Mouse (Mus musculus): Measurements from ENCODE around the gene Ccrl2. TPM values are rescaled to one million over a fixed set of nuclear protein-coding genes. Genes with fewer than 3 reads are reported as not detected.

Gene Ccrl2
- 24.9 and 25.1 TPM in 2 replicates for total RNA-seq (2017)

DNA sequence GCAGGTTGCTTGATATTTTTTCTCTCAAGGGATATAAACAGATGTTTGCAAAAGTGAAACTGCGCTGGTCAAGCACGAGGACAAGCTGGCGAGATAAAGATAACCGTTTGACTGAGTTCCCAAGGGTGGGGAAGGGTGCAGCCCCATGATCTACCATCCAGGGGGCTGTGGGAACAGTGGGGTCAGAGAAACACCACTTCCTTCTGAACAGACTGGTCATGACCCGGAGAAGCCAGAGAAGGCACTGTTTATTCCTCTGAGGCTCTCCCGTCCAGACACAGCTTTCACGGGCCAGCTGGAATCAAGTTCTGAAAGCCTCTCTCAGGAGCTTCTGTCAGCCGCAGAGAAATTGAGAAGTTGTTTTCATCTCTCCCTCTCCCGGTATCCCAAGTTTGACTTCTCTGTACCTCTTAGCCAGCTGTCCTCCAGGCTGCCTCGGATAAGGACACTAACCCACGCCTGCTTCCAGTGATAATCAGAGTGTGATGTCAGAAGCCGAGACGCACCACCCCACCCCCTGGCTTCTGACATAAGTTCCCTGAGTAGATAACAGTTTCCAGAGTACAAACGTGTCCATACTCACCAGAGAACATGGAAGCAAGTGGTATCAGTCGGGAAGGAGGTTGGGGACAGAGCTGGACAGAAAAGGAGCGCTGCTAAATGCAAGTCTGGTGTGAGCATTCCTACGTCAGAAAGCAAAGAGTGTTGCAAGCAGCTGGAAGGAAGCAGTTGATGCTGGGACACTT, at the start of gene Ccrl2:
Gene Ccrl2 (minus strand): TSS at position 722 of the 746 bp plus-strand sequence.
- ATAC-seq (replicated peaks in 1 of 2; ENCODE audit: insufficient read depth in 1 of 2, low FRiP score in 2 of 2, low TSS enrichment in 1 of 2, low read depth in 1 of 2, poor library complexity in 2 of 2, severe bottlenecking in 2 of 2): peak; percentile 48 to 61

DNA sequence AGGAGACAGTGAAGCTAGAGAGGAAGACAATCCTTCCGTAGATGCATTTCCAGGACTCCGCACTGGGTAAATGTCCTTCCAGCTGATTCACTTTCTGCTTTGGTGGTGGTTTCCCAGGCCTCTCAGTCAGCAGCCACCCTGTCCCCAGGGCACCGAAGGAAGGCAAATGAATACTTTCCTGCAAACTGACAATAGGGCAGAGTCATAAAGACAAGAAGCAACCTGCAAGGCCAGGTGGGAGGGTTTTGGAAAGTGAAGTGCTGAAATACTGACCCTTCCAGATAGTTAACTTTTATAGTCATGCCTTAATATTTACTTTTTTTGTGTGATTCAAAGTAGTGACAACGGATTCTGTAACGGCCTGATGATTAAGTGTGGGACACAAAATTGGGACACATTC, 46.6 kb upstream of the Ccrl2 start:
- no peak for ATAC-seq (replicated peaks in 1 of 2; ENCODE audit: insufficient read depth in 1 of 2, low FRiP score in 2 of 2, low TSS enrichment in 1 of 2, low read depth in 1 of 2, poor library complexity in 2 of 2, severe bottlenecking in 2 of 2)

DNA sequence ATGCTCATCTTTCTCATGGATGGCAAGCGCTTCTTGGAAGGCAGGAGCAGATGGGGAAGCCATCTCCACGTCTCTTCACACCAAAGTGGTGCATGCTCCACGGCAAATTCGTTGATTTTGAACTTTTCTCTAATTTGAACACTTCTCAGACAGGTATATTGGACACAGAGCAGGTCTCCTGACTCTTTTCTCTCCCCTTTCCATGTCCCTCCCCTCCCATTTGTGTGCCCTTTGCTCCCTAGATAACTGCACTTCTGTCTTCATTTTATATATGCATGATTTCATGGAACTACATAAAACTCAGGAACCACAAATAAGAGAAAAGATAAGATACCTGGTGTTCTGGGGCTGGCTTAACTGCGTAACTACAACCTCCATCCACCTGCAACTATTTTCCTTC, 46.0 kb upstream of the Ccrl2 start:
- ATAC-seq (replicated peaks in 1 of 2; ENCODE audit: insufficient read depth in 1 of 2, low FRiP score in 2 of 2, low TSS enrichment in 1 of 2, low read depth in 1 of 2, poor library complexity in 2 of 2, severe bottlenecking in 2 of 2): no peak

DNA sequence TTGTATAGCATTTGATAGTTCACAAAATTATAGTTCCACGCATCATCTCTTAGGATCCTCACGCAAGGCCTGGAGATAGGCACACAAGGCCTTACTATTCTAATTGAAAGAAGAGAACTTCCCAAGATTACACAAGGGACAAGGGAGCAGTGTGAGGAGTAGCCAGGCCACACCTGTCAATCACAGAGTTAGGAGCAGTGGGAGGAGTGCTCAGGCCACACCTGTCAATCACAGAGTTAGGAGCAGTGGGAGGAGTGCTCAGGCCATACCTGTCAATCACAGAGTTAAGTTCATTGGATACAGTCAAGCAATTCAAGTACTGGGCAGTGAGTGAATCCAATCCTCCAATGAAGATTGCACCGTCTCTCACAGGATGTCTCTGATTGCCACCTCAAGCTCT, 43.1 kb upstream of the Ccrl2 start:
- ATAC-seq (replicated peaks in 1 of 2; ENCODE audit: insufficient read depth in 1 of 2, low FRiP score in 2 of 2, low TSS enrichment in 1 of 2, low read depth in 1 of 2, poor library complexity in 2 of 2, severe bottlenecking in 2 of 2): no peak

DNA sequence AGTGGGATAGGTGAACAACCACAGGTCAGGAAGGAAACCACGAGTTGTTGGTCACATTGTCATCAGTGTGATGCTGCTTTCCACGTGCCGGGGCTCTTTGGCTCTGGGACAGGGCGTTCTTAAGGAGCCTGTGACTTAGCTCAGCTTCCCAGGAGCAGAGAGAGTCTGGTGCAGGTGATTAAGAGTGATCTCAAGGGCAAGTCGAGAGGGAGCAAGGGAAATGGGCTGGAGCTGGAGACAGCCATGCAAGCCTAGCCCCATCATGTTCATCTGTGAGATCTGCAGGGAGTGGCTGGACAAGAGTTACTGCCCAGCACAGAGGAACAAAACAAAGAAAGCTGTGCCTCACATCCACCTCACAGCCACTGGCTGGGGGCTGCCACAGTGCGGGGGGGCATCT, 40.2 kb upstream of the Ccrl2 start:
- ATAC-seq (replicated peaks in 1 of 2; ENCODE audit: insufficient read depth in 1 of 2, low FRiP score in 2 of 2, low TSS enrichment in 1 of 2, low read depth in 1 of 2, poor library complexity in 2 of 2, severe bottlenecking in 2 of 2): no peak

DNA sequence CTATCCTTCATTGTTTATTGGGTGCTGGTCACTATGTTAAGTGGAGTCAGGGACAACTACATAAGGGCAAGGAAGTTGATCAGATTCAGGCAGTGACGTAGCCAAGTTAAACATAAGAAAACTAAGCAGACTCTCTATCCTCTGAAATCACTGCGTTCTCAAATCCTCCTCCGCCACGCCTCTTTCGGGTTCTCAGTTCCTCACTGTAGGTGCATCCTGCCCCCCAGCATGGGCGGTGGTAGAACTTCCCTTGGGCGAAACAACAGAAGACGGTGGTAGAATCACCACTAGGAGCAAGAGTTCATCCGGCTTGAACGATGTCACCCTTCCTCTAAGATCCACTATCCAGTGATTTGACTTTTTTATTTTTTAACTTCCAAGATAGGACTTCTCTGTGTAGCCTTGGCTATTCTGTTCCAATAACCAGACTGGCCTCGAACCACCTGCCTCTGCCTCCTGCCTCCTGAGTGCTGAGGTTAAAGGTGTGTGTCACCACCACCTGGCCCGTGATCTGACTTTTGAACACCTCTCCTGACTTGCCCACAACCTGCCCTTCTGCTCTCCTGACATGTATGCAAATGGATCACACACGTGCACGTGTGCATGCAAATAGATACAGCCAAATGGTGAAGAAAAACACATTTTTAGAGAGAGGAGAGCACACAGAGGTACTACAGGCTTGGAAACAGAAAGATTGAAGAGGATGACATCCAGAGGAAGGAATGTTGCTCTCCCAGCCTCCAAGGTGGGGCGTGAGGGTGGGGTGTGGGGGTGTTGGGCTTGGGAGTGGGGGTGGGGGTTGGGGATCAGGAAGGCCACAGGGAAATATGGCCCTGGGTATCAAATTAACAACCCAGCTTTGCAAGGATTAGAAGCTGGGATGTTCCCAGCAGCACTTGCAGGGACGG, 39.4 kb upstream of the Ccrl2 start:
- no peak for ATAC-seq (replicated peaks in 1 of 2; ENCODE audit: insufficient read depth in 1 of 2, low FRiP score in 2 of 2, low TSS enrichment in 1 of 2, low read depth in 1 of 2, poor library complexity in 2 of 2, severe bottlenecking in 2 of 2)

DNA sequence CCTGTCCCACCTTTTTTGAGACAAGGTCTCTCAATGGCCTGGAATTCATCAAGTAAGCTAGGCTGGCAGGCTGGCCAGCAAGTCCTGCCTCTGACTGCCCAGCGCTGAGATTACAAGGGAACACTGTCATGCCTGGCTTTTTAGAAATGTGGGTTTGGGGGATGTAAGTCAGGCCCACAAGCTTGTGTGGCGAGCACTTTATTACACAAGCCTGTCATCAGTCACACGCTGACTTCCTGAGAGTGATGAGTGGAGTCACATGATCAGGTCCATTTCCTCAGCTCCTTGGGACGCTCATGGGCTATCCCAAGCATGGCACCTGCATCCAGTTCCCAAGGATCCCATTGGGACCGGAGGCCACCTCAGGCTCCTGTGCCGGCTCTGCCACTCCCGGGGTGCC, 38.4 kb upstream of the Ccrl2 start:
- ATAC-seq (replicated peaks in 1 of 2; ENCODE audit: insufficient read depth in 1 of 2, low FRiP score in 2 of 2, low TSS enrichment in 1 of 2, low read depth in 1 of 2, poor library complexity in 2 of 2, severe bottlenecking in 2 of 2): peak in 1 of 2 experiments; percentile 43; a peak in 1 of 4 replicates

DNA sequence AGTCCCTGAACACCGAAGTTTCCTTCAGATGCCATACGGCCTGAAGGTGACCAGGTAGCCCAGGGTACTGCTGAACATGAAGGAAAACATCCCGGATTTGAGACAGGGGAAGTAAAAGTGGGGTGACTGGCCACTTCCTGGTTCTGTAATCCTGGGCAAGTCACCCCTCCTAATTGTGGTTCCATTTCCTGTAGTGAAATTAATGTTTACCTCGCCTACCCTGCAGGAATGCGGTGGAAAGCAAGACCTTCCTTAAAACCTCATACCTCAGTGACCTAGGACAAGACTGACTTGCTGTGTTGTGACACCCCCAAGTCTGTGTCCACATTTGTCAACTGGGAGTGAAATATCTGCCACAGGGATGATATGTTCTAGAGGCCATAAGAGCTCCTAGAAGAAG, 37.3 kb upstream of the Ccrl2 start:
- peak; percentile 68 to 86 for ATAC-seq (replicated peaks in 1 of 2; ENCODE audit: insufficient read depth in 1 of 2, low FRiP score in 2 of 2, low TSS enrichment in 1 of 2, low read depth in 1 of 2, poor library complexity in 2 of 2, severe bottlenecking in 2 of 2)

DNA sequence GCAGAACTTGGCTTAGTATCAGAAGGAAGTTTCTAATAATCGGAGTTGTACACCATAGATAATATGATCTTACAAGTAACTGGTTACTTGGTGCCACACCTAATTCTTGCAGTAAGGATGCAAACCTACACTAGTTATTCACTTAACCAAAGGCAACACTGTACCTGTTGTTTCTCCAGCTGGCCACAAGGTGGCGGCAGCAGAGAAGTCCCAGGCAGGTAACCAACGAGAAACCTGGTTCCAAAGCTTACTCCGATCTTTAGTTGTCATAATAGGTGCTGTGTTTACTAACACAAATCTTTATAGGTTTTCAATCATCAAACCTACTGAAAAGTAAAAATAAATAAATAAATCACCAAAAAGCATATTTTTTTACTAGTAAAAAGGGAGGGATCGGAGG, 35.8 kb upstream of the Ccrl2 start:
- peak; percentile 44 to 60; a peak in 1 of 4 replicates for ATAC-seq (replicated peaks in 1 of 2; ENCODE audit: insufficient read depth in 1 of 2, low FRiP score in 2 of 2, low TSS enrichment in 1 of 2, low read depth in 1 of 2, poor library complexity in 2 of 2, severe bottlenecking in 2 of 2)

DNA sequence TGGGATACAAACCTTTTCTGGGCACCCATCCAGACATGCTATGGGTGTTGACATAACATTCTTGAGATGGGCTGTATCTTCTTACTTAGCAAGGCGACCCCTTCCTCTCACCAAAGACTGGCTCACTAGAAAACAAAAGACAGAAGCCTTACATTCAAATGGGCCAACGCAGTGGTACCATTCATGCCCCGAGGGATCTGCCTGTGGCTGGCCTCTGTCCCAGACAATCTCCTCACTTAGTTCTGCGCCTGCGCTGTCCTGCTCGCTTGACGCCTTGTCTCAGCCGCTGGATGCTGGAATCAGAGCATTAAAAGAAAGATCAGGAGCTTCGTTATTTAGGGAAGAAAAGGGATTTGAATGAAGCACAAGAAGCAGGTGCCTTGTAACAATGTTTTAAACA, 35.3 kb upstream of the Ccrl2 start:
- ATAC-seq (replicated peaks in 1 of 2; ENCODE audit: insufficient read depth in 1 of 2, low FRiP score in 2 of 2, low TSS enrichment in 1 of 2, low read depth in 1 of 2, poor library complexity in 2 of 2, severe bottlenecking in 2 of 2): no peak

DNA sequence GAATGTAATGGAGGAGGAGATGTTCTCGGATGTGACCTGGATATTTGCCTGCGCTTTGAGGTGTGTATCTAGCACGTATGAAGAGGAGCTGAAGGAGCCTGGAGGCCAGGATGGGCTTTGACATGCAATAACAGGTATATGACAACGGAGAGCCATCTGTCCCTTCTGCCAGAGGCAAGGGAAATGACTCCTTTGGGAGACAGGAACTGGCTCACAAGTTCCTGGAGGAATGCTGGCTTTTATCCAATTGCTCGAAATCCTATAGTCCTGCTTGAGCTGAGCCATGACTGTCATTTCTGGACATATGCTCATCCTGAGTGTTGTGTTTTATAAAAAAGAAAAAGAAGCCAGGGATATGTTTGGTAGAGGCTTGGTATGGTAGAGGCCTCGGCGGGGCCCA, 31.6 kb upstream of the Ccrl2 start:
- ATAC-seq (replicated peaks in 1 of 2; ENCODE audit: insufficient read depth in 1 of 2, low FRiP score in 2 of 2, low TSS enrichment in 1 of 2, low read depth in 1 of 2, poor library complexity in 2 of 2, severe bottlenecking in 2 of 2): no peak

DNA sequence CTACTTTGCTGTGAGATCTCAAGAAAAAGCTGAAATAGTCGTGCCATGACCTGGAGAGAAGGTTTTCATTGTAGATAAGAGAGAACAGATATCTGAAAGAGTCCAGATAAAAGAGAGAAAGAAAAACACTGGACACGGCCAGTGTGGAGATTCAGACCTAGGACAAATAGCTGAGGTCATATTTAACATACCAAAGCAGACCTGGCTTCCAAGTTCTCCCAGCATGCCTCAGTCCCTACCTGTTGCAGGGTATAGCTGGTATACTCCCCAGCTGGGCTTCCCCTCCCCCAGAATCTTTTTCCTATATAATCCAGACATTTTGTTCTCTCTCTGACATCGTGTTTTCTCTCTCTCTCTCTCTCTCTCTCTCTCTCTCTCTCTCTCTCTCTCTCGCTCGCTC, 30.6 kb upstream of the Ccrl2 start:
- no peak for ATAC-seq (replicated peaks in 1 of 2; ENCODE audit: insufficient read depth in 1 of 2, low FRiP score in 2 of 2, low TSS enrichment in 1 of 2, low read depth in 1 of 2, poor library complexity in 2 of 2, severe bottlenecking in 2 of 2)

DNA sequence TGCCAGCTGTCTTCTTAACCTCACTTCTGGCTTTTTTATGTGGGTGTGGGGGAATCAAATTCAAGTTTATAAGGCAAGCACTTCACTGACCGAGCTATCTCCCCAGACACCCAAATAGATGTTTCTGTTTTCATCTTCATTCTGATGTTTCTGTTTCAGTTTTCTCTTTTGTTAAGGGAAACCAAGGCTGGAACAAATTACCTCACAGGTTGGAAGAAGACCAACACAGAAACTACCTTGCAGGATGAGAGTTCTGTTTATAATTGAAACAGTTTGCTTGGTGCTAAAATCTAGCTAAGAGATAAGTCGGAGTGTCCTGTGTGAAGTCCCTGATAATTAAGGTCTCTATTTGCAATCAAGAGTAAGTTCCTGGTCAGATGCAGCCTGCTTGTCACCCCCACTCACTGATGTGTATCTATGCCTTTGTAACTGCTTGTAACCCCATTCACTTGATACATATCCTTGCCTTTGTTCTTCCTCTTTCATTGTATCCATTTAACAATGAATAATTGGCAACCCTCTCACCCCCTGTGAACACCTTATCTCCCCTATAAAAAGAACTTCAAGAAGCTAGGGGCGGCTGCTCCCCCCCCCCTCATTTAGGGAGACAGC, 29.8 kb upstream of the Ccrl2 start:
- no peak for ATAC-seq (replicated peaks in 1 of 2; ENCODE audit: insufficient read depth in 1 of 2, low FRiP score in 2 of 2, low TSS enrichment in 1 of 2, low read depth in 1 of 2, poor library complexity in 2 of 2, severe bottlenecking in 2 of 2)

DNA sequence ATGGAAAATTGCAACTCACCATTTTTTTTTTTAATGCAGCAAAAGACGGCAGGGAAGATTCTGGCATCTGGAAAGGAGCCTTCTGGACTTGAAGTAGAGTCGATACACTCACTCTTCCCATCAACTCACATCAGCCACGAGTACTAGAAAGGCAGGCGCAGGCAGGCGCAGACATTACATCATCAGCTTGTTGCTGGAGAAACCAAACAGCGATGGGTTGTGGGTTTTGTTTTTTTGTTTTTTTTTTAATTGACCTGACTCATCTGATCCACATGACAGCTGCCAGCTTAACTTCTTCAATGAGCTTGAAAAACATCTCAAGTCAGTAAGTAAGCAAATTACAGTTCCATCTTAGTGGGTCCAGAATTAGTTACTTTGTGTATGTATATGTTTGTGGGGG, 28.8 kb upstream of the Ccrl2 start:
- ATAC-seq (replicated peaks in 1 of 2; ENCODE audit: insufficient read depth in 1 of 2, low FRiP score in 2 of 2, low TSS enrichment in 1 of 2, low read depth in 1 of 2, poor library complexity in 2 of 2, severe bottlenecking in 2 of 2): no peak

DNA sequence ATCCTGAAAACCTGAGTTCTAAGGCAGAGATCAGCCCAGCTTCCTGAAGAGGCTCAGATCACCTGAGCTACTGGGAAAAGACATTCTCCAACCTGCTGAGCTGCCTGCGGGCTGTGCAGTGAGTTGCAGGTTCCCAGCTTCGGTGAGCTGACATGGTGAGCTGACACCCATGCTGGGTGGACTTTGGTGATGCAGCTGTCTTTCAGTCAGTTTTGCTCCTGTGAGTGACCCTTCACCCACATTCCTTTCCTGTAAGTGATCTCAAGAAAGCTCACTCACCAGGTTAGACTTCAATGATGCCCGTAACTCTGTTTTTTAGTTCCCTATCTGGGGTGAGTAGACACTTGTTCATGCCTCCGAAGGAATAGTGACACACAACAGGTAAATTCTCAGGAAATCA, 28.0 kb upstream of the Ccrl2 start:
- no peak for ATAC-seq (replicated peaks in 1 of 2; ENCODE audit: insufficient read depth in 1 of 2, low FRiP score in 2 of 2, low TSS enrichment in 1 of 2, low read depth in 1 of 2, poor library complexity in 2 of 2, severe bottlenecking in 2 of 2)

DNA sequence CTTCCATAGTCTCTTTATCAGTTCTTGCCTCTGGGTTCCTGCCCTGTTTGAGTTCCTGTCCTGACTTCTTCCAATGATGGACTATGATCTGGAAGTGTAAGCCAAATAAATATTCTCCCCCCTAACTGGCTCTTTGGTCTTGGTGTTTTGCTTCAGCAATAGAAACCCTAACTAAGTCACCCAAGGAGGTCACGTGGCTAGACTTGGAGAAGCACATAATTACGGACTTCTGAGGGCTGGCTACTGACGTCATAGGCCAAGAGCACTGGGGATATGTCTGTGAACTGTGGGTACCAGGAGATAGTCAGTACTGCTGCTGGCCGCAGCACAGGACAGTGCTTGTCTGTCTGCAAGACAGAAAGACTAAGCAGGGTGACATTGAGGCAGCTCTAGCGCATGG, 24.4 kb upstream of the Ccrl2 start:
- no peak for ATAC-seq (replicated peaks in 1 of 2; ENCODE audit: insufficient read depth in 1 of 2, low FRiP score in 2 of 2, low TSS enrichment in 1 of 2, low read depth in 1 of 2, poor library complexity in 2 of 2, severe bottlenecking in 2 of 2)

DNA sequence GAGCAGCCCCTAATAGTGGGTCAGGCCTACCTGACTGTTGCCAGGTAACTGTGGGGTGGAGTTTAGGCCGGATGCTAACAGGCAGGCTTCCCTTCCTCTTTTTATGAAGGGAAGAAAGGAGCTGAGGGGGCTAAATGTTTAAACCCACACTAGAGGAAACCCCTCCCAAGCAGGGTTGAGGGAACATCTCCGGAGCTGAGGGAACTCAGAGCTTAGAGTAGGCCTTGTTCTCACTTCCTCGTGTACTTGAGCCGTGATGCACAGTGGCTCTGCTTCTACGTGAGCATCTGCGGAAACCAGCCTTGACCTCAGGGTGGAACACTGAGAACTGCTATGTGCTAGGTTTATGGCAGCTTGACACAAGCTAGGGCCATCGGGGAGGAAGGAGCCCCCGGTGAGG, 23.5 kb upstream of the Ccrl2 start:
- 0 out of 4 replicates have a peak, but pooled peaks have one; percentile 17 to 46 for ATAC-seq (replicated peaks in 1 of 2; ENCODE audit: insufficient read depth in 1 of 2, low FRiP score in 2 of 2, low TSS enrichment in 1 of 2, low read depth in 1 of 2, poor library complexity in 2 of 2, severe bottlenecking in 2 of 2)

DNA sequence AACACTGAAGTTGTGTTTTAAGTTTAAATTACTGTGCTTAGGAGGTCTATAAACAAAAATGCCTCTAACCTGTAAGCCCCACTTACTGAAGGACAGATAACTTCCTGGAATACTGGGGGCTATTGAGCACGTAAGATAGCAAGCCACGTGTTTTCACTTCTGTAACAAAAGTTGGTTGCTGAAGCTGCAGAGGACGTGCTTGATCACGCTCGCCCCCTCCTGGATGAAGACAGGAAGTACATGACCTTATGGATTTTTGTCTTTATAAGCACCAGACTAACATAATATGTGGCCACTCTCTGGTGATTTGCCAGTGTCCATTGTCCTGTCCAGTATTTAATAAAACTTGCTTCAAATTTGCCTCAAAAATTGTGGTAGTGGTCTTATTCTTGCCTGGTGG, 20.4 kb upstream of the Ccrl2 start:
- ATAC-seq (replicated peaks in 1 of 2; ENCODE audit: insufficient read depth in 1 of 2, low FRiP score in 2 of 2, low TSS enrichment in 1 of 2, low read depth in 1 of 2, poor library complexity in 2 of 2, severe bottlenecking in 2 of 2): no peak
